Mouse (Mus musculus): ENCODE data around the gene Ech1. TPM values are rescaled to one million over a fixed set of nuclear protein-coding genes. Genes with fewer than 3 reads are reported as not detected.

Gene Ech1
- total and polyA plus RNA-seq, 2 experiments, result 625 to 636 TPM

DNA sequence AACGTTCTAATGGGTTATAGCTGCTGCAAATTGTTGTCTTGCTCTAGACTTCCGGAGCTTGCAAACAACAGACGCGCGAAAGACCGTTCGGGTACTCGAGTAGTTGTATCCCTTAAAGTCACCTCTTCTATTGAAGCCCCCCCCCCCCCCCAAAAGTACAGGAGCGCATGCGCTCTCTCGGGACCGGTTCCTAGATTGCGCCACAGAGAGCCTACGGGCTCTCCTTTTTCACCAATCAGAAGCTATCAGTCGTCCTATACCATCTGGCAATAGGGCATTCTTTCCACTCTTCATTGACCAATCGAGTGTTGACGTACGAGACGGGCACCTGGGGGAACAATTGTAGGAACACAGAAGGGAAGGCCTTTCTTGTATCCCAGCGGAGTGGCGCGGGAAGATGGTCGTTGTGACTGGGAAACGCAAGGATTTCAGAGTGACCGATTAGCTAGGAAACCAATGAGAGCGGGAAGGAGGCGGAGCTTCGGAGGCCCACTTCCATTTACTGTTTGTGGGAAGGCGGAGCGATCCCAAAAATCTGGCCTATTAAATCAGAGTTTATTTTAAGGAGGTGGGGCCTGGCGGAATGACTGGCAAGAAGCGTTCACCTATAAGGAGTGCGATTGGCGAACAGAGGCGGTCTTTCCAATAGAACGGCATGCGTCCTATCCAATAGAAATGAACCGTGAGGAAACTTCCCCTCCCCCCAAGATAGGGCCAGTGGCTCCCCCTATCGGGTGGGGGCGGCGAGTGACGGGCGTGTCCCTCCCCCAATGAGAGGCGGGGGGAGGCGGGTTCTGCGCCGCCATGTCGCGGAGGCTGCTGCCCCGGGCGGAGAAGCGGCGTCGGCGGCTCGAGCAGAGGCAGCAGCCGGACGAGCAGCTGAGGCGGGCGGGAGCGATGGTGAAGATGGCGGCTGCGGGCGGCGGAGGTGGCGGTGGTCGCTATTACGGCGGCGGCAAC is 14.6 kb upstream of the Ech1 start:
- peaks cover 7% of the 10 kb centered on the region for H3K4me1 ChIP-seq (ENCODE audit: control insufficient read depth, insufficient read depth, low read length)
- WGBS, result under 1% methylated on average over 70 of the region's 70 CpGs
- H3K4me3 ChIP-seq (ENCODE audit: insufficient read depth, low read depth, low read length), result peak overlapping the region; percentile 79
- no peaks in the 10 kb centered on the region for H3K27me3 ChIP-seq (ENCODE audit: control insufficient read depth, insufficient read depth, low read length)
- TF ChIP-seq POLR2A (IDR thresholded peaks at IDR 0.05; ENCODE audit: extremely low read depth, insufficient read depth, low read length) (peak; percentile 93), CTCF (IDR thresholded peaks at IDR 0.05; ENCODE audit: low read depth, low read length) (peak; percentile 48)
- peak overlapping the region; percentile 96 for H3K27ac ChIP-seq (replicated peaks; ENCODE audit: insufficient read depth, low read depth, low read length)
- DNase-seq (ENCODE audit: extremely low read depth, low read depth, low spot score), result peak; percentile 99
- peak overlapping the region; percentile 93 for H3K9ac ChIP-seq (ENCODE audit: low read depth, low read length)
- peaks cover 13% of the 10 kb centered on the region; the same call in 1 of the 2 replicates for H3K79me2 ChIP-seq (ENCODE audit: control insufficient read depth, insufficient read depth, low read length)
- peaks cover 29% of the 10 kb centered on the region for H3K36me3 ChIP-seq (ENCODE audit: control insufficient read depth, insufficient read depth, low read length)

- peak; percentile 65 for DNase-seq (ENCODE audit: extremely low read depth, low read depth, low spot score)
- under 1% methylated on average over 40 of the region's 40 CpGs for WGBS
- Histone ChIP-seq H3K79me2 (ENCODE audit: control insufficient read depth, insufficient read depth, low read length) (peaks cover 16% of the 10 kb centered on the region; the same call in 1 of the 2 replicates), H3K27me3 (ENCODE audit: control insufficient read depth, insufficient read depth, low read length) (no peaks in the 10 kb centered on the region), H3K27ac (replicated peaks; ENCODE audit: insufficient read depth, low read depth, low read length) (peak overlapping the region; percentile 77), H3K9ac (ENCODE audit: low read depth, low read length) (peak overlapping the region; percentile 93), H3K4me3 (ENCODE audit: insufficient read depth, low read depth, low read length) (peak overlapping the region; percentile 73), H3K36me3 (ENCODE audit: control insufficient read depth, insufficient read depth, low read length) (peaks cover 37% of the 10 kb centered on the region), H3K4me1 (ENCODE audit: control insufficient read depth, insufficient read depth, low read length) (peaks cover 7% of the 10 kb centered on the region)
- TF ChIP-seq CTCF (IDR thresholded peaks at IDR 0.05; ENCODE audit: low read depth, low read length) (no peak), POLR2A (IDR thresholded peaks at IDR 0.05; ENCODE audit: extremely low read depth, insufficient read depth, low read length) (no peak)
These were observed 13.8 kb upstream of the Ech1 start for GRCm38 (mm10) chr7:28811228-28811627.

DNA sequence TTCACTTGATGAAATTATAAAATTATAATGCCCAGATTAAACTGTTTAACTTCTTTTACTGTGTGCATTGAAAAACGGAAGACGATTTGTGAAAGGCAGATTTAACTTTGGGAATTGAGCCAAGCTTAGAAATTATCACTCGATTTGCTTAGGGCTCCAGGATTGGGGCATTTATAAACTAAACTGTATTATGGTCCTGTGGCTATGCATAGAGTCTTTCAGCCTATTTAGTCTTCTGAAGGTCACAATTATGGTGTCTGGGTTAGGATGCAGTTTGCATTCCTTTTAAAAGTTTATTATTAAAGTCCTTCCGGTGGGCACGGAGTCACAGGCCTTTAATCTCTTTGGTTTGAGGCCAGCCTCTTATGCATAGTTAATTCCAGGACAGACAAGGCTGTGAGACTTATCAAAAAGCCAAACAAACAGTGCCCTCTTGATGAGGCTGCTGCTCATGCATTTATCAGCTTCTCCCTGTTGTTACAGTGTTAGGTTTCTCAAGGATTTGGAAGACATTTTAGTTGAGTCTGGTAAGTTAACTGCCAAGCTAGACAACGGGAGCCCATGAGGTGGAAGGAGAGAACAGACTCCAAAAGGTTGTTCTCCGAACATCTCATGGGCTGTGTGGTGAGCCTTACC is 13.3 kb upstream of the Ech1 start:
- peak overlapping the region; percentile 42; the same call in 1 of the 2 replicates for H3K27ac ChIP-seq (replicated peaks; ENCODE audit: insufficient read depth, low read depth, low read length)
- H3K4me1 ChIP-seq (ENCODE audit: control insufficient read depth, insufficient read depth, low read length), result peaks cover 7% of the 10 kb centered on the region
- peak overlapping the region; percentile 73 for H3K4me3 ChIP-seq (ENCODE audit: insufficient read depth, low read depth, low read length)
- peaks cover 43% of the 10 kb centered on the region for H3K36me3 ChIP-seq (ENCODE audit: control insufficient read depth, insufficient read depth, low read length)
- no peaks in the 10 kb centered on the region for H3K27me3 ChIP-seq (ENCODE audit: control insufficient read depth, insufficient read depth, low read length)
- no peak for DNase-seq (ENCODE audit: extremely low read depth, low read depth, low spot score)
- WGBS, result 0% methylated on average over 7 of the region's 7 CpGs
- TF ChIP-seq POLR2A (IDR thresholded peaks at IDR 0.05; ENCODE audit: extremely low read depth, insufficient read depth, low read length) (no peak), CTCF (IDR thresholded peaks at IDR 0.05; ENCODE audit: low read depth, low read length) (no peak)
- H3K79me2 ChIP-seq (ENCODE audit: control insufficient read depth, insufficient read depth, low read length), result peaks cover 18% of the 10 kb centered on the region; the same call in 1 of the 2 replicates
- H3K9ac ChIP-seq (ENCODE audit: low read depth, low read length), result peak overlapping the region; percentile 71

GRCm38 (mm10) chr7:28812436-28812835 is 12.6 kb upstream of the Ech1 start:
- Histone ChIP-seq H3K79me2 (ENCODE audit: control insufficient read depth, insufficient read depth, low read length) (peaks cover 18% of the 10 kb centered on the region; the same call in 1 of the 2 replicates), H3K27me3 (ENCODE audit: control insufficient read depth, insufficient read depth, low read length) (no peaks in the 10 kb centered on the region), H3K27ac (replicated peaks; ENCODE audit: insufficient read depth, low read depth, low read length) (peak overlapping the region; percentile 33), H3K4me1 (ENCODE audit: control insufficient read depth, insufficient read depth, low read length) (peaks cover 9% of the 10 kb centered on the region), H3K9ac (ENCODE audit: low read depth, low read length) (peak overlapping the region; percentile 48), H3K36me3 (ENCODE audit: control insufficient read depth, insufficient read depth, low read length) (peaks cover 49% of the 10 kb centered on the region), H3K4me3 (ENCODE audit: insufficient read depth, low read depth, low read length) (peak overlapping the region; percentile 7; the same call in 1 of the 2 replicates)
- peak; percentile 42 for DNase-seq (ENCODE audit: extremely low read depth, low read depth, low spot score)
- TF ChIP-seq POLR2A (IDR thresholded peaks at IDR 0.05; ENCODE audit: extremely low read depth, insufficient read depth, low read length) (no peak), CTCF (IDR thresholded peaks at IDR 0.05; ENCODE audit: low read depth, low read length) (no peak)
- WGBS, result 9% methylated on average over 4 of the region's 4 CpGs

- no peak overlapping the region for H3K4me3 ChIP-seq (ENCODE audit: insufficient read depth, low read depth, low read length)
- peaks cover 55% of the 10 kb centered on the region for H3K36me3 ChIP-seq (ENCODE audit: control insufficient read depth, insufficient read depth, low read length)
- H3K27ac ChIP-seq (replicated peaks; ENCODE audit: insufficient read depth, low read depth, low read length), result peak overlapping the region; percentile 33; the same call in 1 of the 2 replicates
- H3K9ac ChIP-seq (ENCODE audit: low read depth, low read length), result no peak overlapping the region; the same call in 1 of the 2 replicates
- H3K79me2 ChIP-seq (ENCODE audit: control insufficient read depth, insufficient read depth, low read length), result peaks cover 18% of the 10 kb centered on the region; the same call in 1 of the 2 replicates
- TF ChIP-seq POLR2A (IDR thresholded peaks at IDR 0.05; ENCODE audit: extremely low read depth, insufficient read depth, low read length), result no peak
- TF ChIP-seq CTCF (IDR thresholded peaks at IDR 0.05; ENCODE audit: low read depth, low read length), result no peak
- H3K4me1 ChIP-seq (ENCODE audit: control insufficient read depth, insufficient read depth, low read length), result peaks cover 8% of the 10 kb centered on the region
- no peak for DNase-seq (ENCODE audit: extremely low read depth, low read depth, low spot score)
- no peaks in the 10 kb centered on the region for H3K27me3 ChIP-seq (ENCODE audit: control insufficient read depth, insufficient read depth, low read length)
- 60% methylated on average over 5 of the region's 5 CpGs for WGBS
These were observed 12.1 kb upstream of the Ech1 start for GRCm38 (mm10) chr7:28812949-28813348.
